Mouse (Mus musculus) lung, postnatal 0 days (tissue): ENCODE data around the gene Slc10a1. TPM values are rescaled to one million over a fixed set of nuclear protein-coding genes. Genes with fewer than 3 reads are reported as not detected.

Experiments used
- ATAC-seq: fragments of 200-750 bp; cut with Nextera tagmentation; 2 replicates; pipeline ENCODE4 v1.8.0; 2017; ENCODE audit warnings: moderate library complexity
- DNase-seq: peaks from one replicate; pipeline ENCODE4 v3.0.0-alpha.2; 2016; ENCODE audit warnings: low spot score
- H3K27ac ChIP-seq: fragments of 300-500 bp; sonication (generic); 2 replicates; pipeline ENCODE4 v1.5.1; 2014; ENCODE audit warnings: antibody characterized with exemption, mild to moderate bottlenecking, low read length, mixed read lengths
- H3K27me3 ChIP-seq: fragments of 300-500 bp; sonication (generic); replicated peaks from 2 replicates; pipeline ENCODE4 v1.6.1; 2014; ENCODE audit warnings: low read length, mixed read lengths; ENCODE audit not compliant: insufficient read depth
- H3K36me3 ChIP-seq: fragments of 300-500 bp; sonication (generic); 2 replicates; pipeline ENCODE4 v1.6.1; 2014; ENCODE audit warnings: low read length, mixed read lengths; ENCODE audit not compliant: insufficient read depth
- H3K4me1 ChIP-seq: fragments of 300-500 bp; sonication (generic); 2 replicates; pipeline ENCODE4 v1.6.1; 2014; ENCODE audit warnings: antibody characterized with exemption, low read depth, low read length, mixed read lengths; ENCODE audit not compliant: insufficient read depth
- H3K4me2 ChIP-seq: fragments of 300-500 bp; sonication (generic); replicated peaks from 2 replicates; pipeline ENCODE4 v1.6.1; 2014; ENCODE audit warnings: low read depth, mild to moderate bottlenecking, low read length, moderate library complexity, mixed read lengths
- H3K4me3 ChIP-seq: fragments of 300-500 bp; sonication (generic); 2 replicates; pipeline ENCODE4 v1.5.1; 2014; ENCODE audit warnings: low read depth, low read length
- H3K9ac ChIP-seq: fragments of 300-500 bp; sonication (generic); replicated peaks from 2 replicates; pipeline ENCODE4 v1.6.1; 2014; ENCODE audit warnings: low read depth, mild to moderate bottlenecking
- H3K9me3 ChIP-seq: fragments of 300-500 bp; sonication (generic); 2 replicates; pipeline ENCODE4 v1.6.1; 2016; ENCODE audit warnings: low read length, mixed read lengths
- CTCF ChIP-seq: IDR thresholded peaks from 2 replicates; pipeline ENCODE4 v1.5.1; 2016; ENCODE audit warnings: antibody characterized with exemption, mild to moderate bottlenecking
- EP300 ChIP-seq: IDR thresholded peaks from 2 replicates; pipeline ENCODE4 v1.6.1; 2016; ENCODE audit warnings: antibody characterized with exemption, mild to moderate bottlenecking, control low read depth
- WGBS: fragments of 180-500 bp; shearing (Covaris S2); extraction: QIAGEN DNeasy Blood & Tissue Kit; methylation state at CpG from one replicate; pipeline ENCODE4 v1.1.7; 2014; 5-methylcytosine and 5-hydroxymethylcytosine counted together
- polyA plus RNA-seq: library from polyadenylated mRNA; unstranded; fragments of >200 nt; fragmentation: Nextera tagmentation; extraction: Ambion mirVana; gene quantifications from 2 replicates; pipeline ENCODE4 v1.2.1, GENCODE M21; 2015

Slc10a1 gene
- polyA plus RNA-seq, 1 experiment from 2014 or later: 0.47 TPM

- Histone ChIP-seq H3K27me3 (no peaks in the 10 kb centered on the region), H3K4me3 (no peak overlapping the region), H3K36me3 (no peaks in the 10 kb centered on the region), H3K4me2 (0 out of 2 replicates have a peak overlapping the region, but pooled peaks have one; percentile 8), H3K9me3 (no peaks in the 10 kb centered on the region), H3K9ac (no peak overlapping the region), H3K4me1 (peaks cover 6% of the 10 kb centered on the region; the same call in 1 of the 2 replicates), H3K27ac (peak overlapping the region; percentile 66)
- WGBS: 14% methylated on average over 5 of the region's 5 CpGs
- peak; percentile 40 for ATAC-seq
- TF ChIP-seq EP300: 0 out of 2 replicates have a peak, but pooled peaks have one; percentile 16
- no peak for TF ChIP-seq CTCF
- peak; percentile 70 for DNase-seq
Observed at GRCm38 (mm10) chr12:80938642-80939041, 29.9 kb downstream of the Slc10a1 start.

GRCm38 (mm10) chr12:80937331-80938029, 31.0 kb downstream of the Slc10a1 start:
- H3K27me3 ChIP-seq: no peaks in the 10 kb centered on the region
- H3K27ac ChIP-seq: 0 out of 2 replicates have a peak overlapping the region, but pooled peaks have one; percentile 10
- no peak overlapping the region for H3K4me2 ChIP-seq
- ATAC-seq (no peak), DNase-seq (no peak)
- no peak overlapping the region for H3K9ac ChIP-seq
- H3K9me3 ChIP-seq: no peaks in the 10 kb centered on the region
- TF ChIP-seq EP300: no peak
- no peak for TF ChIP-seq CTCF
- 66% methylated on average over 9 of the region's 9 CpGs for WGBS
- H3K36me3 ChIP-seq: no peaks in the 10 kb centered on the region
- H3K4me1 ChIP-seq: peaks cover 6% of the 10 kb centered on the region; the same call in 1 of the 2 replicates
- no peak overlapping the region for H3K4me3 ChIP-seq

- no peak for TF ChIP-seq CTCF
- TF ChIP-seq EP300: no peak
- DNase-seq (peak; percentile 84), ATAC-seq (peak; percentile 89)
- Histone ChIP-seq H3K4me3 (no peak overlapping the region), H3K4me2 (no peak overlapping the region), H3K36me3 (no peaks in the 10 kb centered on the region), H3K9me3 (no peaks in the 10 kb centered on the region), H3K27ac (0 out of 2 replicates have a peak overlapping the region, but pooled peaks have one; percentile 10), H3K4me1 (peaks cover 6% of the 10 kb centered on the region; the same call in 1 of the 2 replicates), H3K27me3 (no peaks in the 10 kb centered on the region), H3K9ac (no peak overlapping the region)
- 45% methylated on average over 2 of the region's 2 CpGs for WGBS
Observed at GRCm38 (mm10) chr12:80936751-80937150, 31.8 kb downstream of the Slc10a1 start.

- Histone ChIP-seq H3K9me3 (no peaks in the 10 kb centered on the region), H3K4me1 (no peaks in the 10 kb centered on the region), H3K36me3 (no peaks in the 10 kb centered on the region), H3K27me3 (no peaks in the 10 kb centered on the region), H3K4me3 (no peak overlapping the region), H3K27ac (no peak overlapping the region), H3K4me2 (no peak overlapping the region), H3K9ac (no peak overlapping the region)
- WGBS: 85% methylated on average over 1 of the region's 1 CpGs
- ATAC-seq (no peak), DNase-seq (no peak)
- TF ChIP-seq CTCF (no peak), EP300 (no peak)
Observed at GRCm38 (mm10) chr12:80932865-80933264, 35.6 kb downstream of the Slc10a1 start.

- no peak overlapping the region for H3K4me3 ChIP-seq
- no peak for ATAC-seq
- H3K9me3 ChIP-seq: no peaks in the 10 kb centered on the region
- H3K4me2 ChIP-seq: no peak overlapping the region
- no peak overlapping the region for H3K9ac ChIP-seq
- no peak overlapping the region for H3K27ac ChIP-seq
- no peaks in the 10 kb centered on the region for H3K4me1 ChIP-seq
- no peaks in the 10 kb centered on the region for H3K36me3 ChIP-seq
- no peaks in the 10 kb centered on the region for H3K27me3 ChIP-seq
- DNase-seq: no peak
- 65% methylated on average over 3 of the region's 3 CpGs for WGBS
- TF ChIP-seq CTCF: no peak
- no peak for TF ChIP-seq EP300
Observed at GRCm38 (mm10) chr12:80931402-80932140, 36.9 kb downstream of the Slc10a1 start.

- TF ChIP-seq EP300 (no peak), CTCF (no peak)
- no peaks in the 10 kb centered on the region for H3K36me3 ChIP-seq
- ATAC-seq: no peak
- H3K4me2 ChIP-seq: no peak overlapping the region
- H3K9ac ChIP-seq: no peak overlapping the region
- H3K4me1 ChIP-seq: no peaks in the 10 kb centered on the region
- no peak for DNase-seq
- no peak overlapping the region for H3K4me3 ChIP-seq
- H3K27ac ChIP-seq: no peak overlapping the region
- H3K9me3 ChIP-seq: no peaks in the 10 kb centered on the region
- H3K27me3 ChIP-seq: no peaks in the 10 kb centered on the region
- 60% methylated on average over 7 of the region's 7 CpGs for WGBS
Observed at GRCm38 (mm10) chr12:80930141-80930540, 38.4 kb downstream of the Slc10a1 start.
